Mouse (Mus musculus): ENCODE data around the gene Socs3.

Gene Socs3

GRCm38 (mm10) chr11:117955621-117956020 lies 14.2 kb downstream of the Socs3 start:
- no peak for DNase-seq (ENCODE audit: inconsistent ontology term)

- DNase-seq (ENCODE audit: inconsistent ontology term) = no peak
Measured at GRCm38 (mm10) chr11:117954819-117955218, 15.0 kb downstream of the Socs3 start.

GRCm38 (mm10) chr11:117954094-117954493 lies 15.8 kb downstream of the Socs3 start:
- DNase-seq (ENCODE audit: inconsistent ontology term) = peak; percentile 79

- DNase-seq (ENCODE audit: inconsistent ontology term) = no peak
Measured at GRCm38 (mm10) chr11:117952174-117952933, 17.5 kb downstream of the Socs3 start.

- DNase-seq (ENCODE audit: inconsistent ontology term) = no peak
Measured at GRCm38 (mm10) chr11:117951391-117951790, 18.5 kb downstream of the Socs3 start.

- DNase-seq (ENCODE audit: inconsistent ontology term) = peak; percentile 97
Measured at GRCm38 (mm10) chr11:117949392-117950091, 20.3 kb downstream of the Socs3 start.

GRCm38 (mm10) chr11:117946996-117947419 lies 22.8 kb downstream of the Socs3 start:
- DNase-seq (ENCODE audit: inconsistent ontology term) = no peak

GRCm38 (mm10) chr11:117946195-117946979 lies 23.5 kb downstream of the Socs3 start:
- DNase-seq (ENCODE audit: inconsistent ontology term) = no peak

GRCm38 (mm10) chr11:117941848-117942247 lies 28.0 kb downstream of the Socs3 start:
- DNase-seq (ENCODE audit: inconsistent ontology term) = peak; percentile 95

- no peak for DNase-seq (ENCODE audit: inconsistent ontology term)
Measured at GRCm38 (mm10) chr11:117941325-117941834, 28.5 kb downstream of the Socs3 start.

- no peak for DNase-seq (ENCODE audit: inconsistent ontology term)
Measured at GRCm38 (mm10) chr11:117940881-117941280, 29.0 kb downstream of the Socs3 start.

- peak; percentile 80 for DNase-seq (ENCODE audit: inconsistent ontology term)
Measured at GRCm38 (mm10) chr11:117939741-117940285, 30.0 kb downstream of the Socs3 start.

GRCm38 (mm10) chr11:117939004-117939730 lies 30.7 kb downstream of the Socs3 start:
- DNase-seq (ENCODE audit: inconsistent ontology term) = no peak

- no peak for DNase-seq (ENCODE audit: inconsistent ontology term)
Measured at GRCm38 (mm10) chr11:117936202-117936601, 33.6 kb downstream of the Socs3 start.

- DNase-seq (ENCODE audit: inconsistent ontology term) = no peak
Measured at GRCm38 (mm10) chr11:117935616-117936015, 34.2 kb downstream of the Socs3 start.

- DNase-seq (ENCODE audit: inconsistent ontology term) = no peak
Measured at GRCm38 (mm10) chr11:117934576-117935368, 35.1 kb downstream of the Socs3 start.

- DNase-seq (ENCODE audit: inconsistent ontology term) = no peak
Measured at GRCm38 (mm10) chr11:117934168-117934567, 35.7 kb downstream of the Socs3 start.

- no peak for DNase-seq (ENCODE audit: inconsistent ontology term)
Measured at GRCm38 (mm10) chr11:117932195-117932594, 37.7 kb downstream of the Socs3 start.

- DNase-seq (ENCODE audit: inconsistent ontology term) = no peak
Measured at GRCm38 (mm10) chr11:117931576-117931975, 38.3 kb downstream of the Socs3 start.

GRCm38 (mm10) chr11:117930781-117931338 lies 39.0 kb downstream of the Socs3 start:
- peak; percentile 65 for DNase-seq (ENCODE audit: inconsistent ontology term)
